32 mouse cellular contexts compared by ENCODE assay signal in the genomic region with DNA sequence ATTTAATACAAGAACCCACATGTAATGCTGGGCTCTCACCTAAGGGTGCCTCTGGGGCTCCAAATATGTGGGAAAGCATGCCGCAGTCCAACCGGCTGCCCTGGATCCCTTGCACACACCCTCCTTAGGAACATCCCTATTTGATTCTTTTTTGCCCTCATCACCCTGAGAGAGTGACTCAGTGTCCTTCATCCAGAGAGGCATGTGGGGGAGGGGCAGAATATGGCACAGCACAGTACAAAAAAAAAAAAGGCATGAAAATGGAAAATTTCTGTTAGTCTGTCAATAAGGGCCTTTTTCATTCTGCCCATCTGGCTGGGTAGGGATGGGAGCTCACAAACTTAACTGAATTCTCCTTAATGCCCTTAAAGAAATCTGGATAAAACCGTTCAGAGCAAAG. TPM values are rescaled to one million over a fixed set of nuclear protein-coding genes. Genes with fewer than 3 reads are reported as not detected.
DNase-seq lines count a peak whose midpoint lies in the region; ATAC-seq lines count a peak whose summit lies in the region.
"Had no signal": no experiment of that assay in that cellular context is flagged by ENCODE, and none has a peak within 500 bp of the region (broad histone marks: within the 10 kb centered on the region; RNA-seq: fewer than 3 reads in every experiment).

No protein-coding gene starts in this region.

- H3K4me3 ChIP-seq in heart, embryonic 12.5 days: no peak overlapping the region
- H3K4me3 ChIP-seq: forebrain, embryonic 10.5 days; forebrain, embryonic 13.5 days; gastrocnemius, adult 2 months; heart, embryonic 15.5 days; hindbrain, embryonic 10.5 days had no signal

- no peak overlapping the region for H3K4me2 ChIP-seq in heart, embryonic 12.5 days
- H3K4me2 ChIP-seq: forebrain, embryonic 13.5 days; heart, embryonic 11.5 days; heart, embryonic 15.5 days; hindbrain, embryonic 14.5 days had no signal

- no peaks in the 10 kb centered on the region for H3K36me3 ChIP-seq in heart, embryonic 12.5 days
- H3K36me3 ChIP-seq: forebrain, embryonic 10.5 days; heart, embryonic 15.5 days; hindbrain, embryonic 10.5 days had no signal

- H3K9ac ChIP-seq in heart, embryonic 12.5 days: no peak overlapping the region
- H3K9ac ChIP-seq: forebrain, embryonic 13.5 days; heart, embryonic 15.5 days; hindbrain, embryonic 14.5 days had no signal

- H3K4me1 ChIP-seq in heart, embryonic 12.5 days (replicated peaks): no peaks in the 10 kb centered on the region
- H3K4me1 ChIP-seq: forebrain, embryonic 10.5 days; forebrain, embryonic 13.5 days; heart, embryonic 15.5 days; hindbrain, embryonic 10.5 days had no signal

- no peak overlapping the region for H3K27ac ChIP-seq in heart, embryonic 12.5 days (ENCODE audit: poor library complexity, severe bottlenecking)
- H3K27ac ChIP-seq: forebrain, embryonic 10.5 days; forebrain, embryonic 13.5 days; gastrocnemius, adult 2 months; heart, embryonic 15.5 days; hindbrain, embryonic 10.5 days; hindbrain, embryonic 14.5 days; hindbrain, postnatal 0 days had no signal

- DNase-seq in 3T3-L1 (ENCODE audit: low read depth, low spot score) (peak; percentile 27), NIH3T3 (ENCODE audit: low read depth) (peak; percentile 25)
- DNase-seq in adrenal gland, adult 8-10 months: peak; percentile 65
- peak; percentile 54 for DNase-seq in adrenal gland, postnatal 25 days
- no peak for DNase-seq in kidney, postnatal 4 days
- DNase-seq in embryo, embryonic 10.5 days (ENCODE audit: low spot score): no peak
- no peak for DNase-seq in embryo, embryonic 9.5 days (ENCODE audit: extremely low spot score)
- DNase-seq: cerebellum, adult 11 months; cerebellum, adult 2 months; cerebellum, adult 9-11 months; cerebellum, postnatal 25 days; embryo, embryonic 11 days; gastrocnemius, adult 2 months; gastrocnemius, postnatal 14 days; heart, postnatal 10 days; heart, postnatal 36 days; kidney, adult 18-20 months had no signal

- H3K27me3 ChIP-seq in heart, embryonic 12.5 days (replicated peaks): no peaks in the 10 kb centered on the region
- H3K27me3 ChIP-seq: forebrain, embryonic 13.5 days; heart, embryonic 15.5 days had no signal

- WGBS in heart, embryonic 12.5 days: 82% methylated on average over 3 of the region's 3 CpGs

- no peak for ATAC-seq in heart, embryonic 12.5 days (ENCODE audit: insufficient number of reproducible peaks, low FRiP score)
- ATAC-seq: forebrain, embryonic 13.5 days; forebrain, embryonic 16.5 days; hindbrain, postnatal 0 days; inflammation-experienced regulatory T-cells, adult 6 months; intestine, embryonic 16.5 days; Patski had no signal

- H3K9me3 ChIP-seq in heart, embryonic 12.5 days (replicated peaks): 0 out of 2 replicates have a peak, but pooled peaks cover 1% of the 10 kb centered on the region
- H3K9me3 ChIP-seq: forebrain, embryonic 10.5 days; forebrain, embryonic 13.5 days; heart, embryonic 15.5 days; hindbrain, embryonic 10.5 days had no signal

RNA-seq across cellular contexts. Expression of a gene that starts 8.0 kb away (rescaled TPM):
- total RNA-seq in adrenal gland, adult 8-10 months (2022): 10 to 100 TPM; 55.1 to 93.1 (median 78.1) TPM
- 59.6 and 88.3 TPM in 2 replicates for total RNA-seq in adrenal gland, postnatal 25 days (2021)
- polyA plus RNA-seq in heart, embryonic 12.5 days (2016; fragmentation: Nextera tagmentation; extraction: Ambion mirVana): 8.2 and 8.7 TPM in 2 replicates

RNA-seq across cellular contexts. Expression of a gene that starts 36.1 kb away (rescaled TPM):
- 1 to 10 TPM in 3 of 4 experiments, under 1 TPM in 1; 0.81 to 2.0 (median 1.7) TPM for total RNA-seq in adrenal gland, adult 8-10 months (2022)
- total RNA-seq in adrenal gland, postnatal 25 days (2021): 1.4 TPM in 1 of 2 replicates, not detected in the other
- polyA plus RNA-seq in heart, embryonic 12.5 days (2016; fragmentation: Nextera tagmentation; extraction: Ambion mirVana): 3.2 and 3.7 TPM in 2 replicates
- total RNA-seq: common myeloid progenitor, adult 5-6 weeks; gastrocnemius, adult 2 months; gastrocnemius, postnatal 14 days; heart, adult 8-10 months; heart, postnatal 36 days had no signal
- polyA plus RNA-seq: embryonic facial prominence, embryonic 11.5 days; inflammation-experienced regulatory T-cells, adult 6 months; intestine, embryonic 16.5 days had no signal

Comparison
In these comparisons a context has a peak if more than half of its experiments do, and no peak if none do; other contexts are left out.
1. DNase-seq: peak in 3T3-L1 (single experiment), NIH3T3 (single experiment), adrenal gland, adult 8-10 months (single experiment) and adrenal gland, postnatal 25 days (single experiment); none in kidney, postnatal 4 days (0 of 2), embryo, embryonic 10.5 days (single experiment) and embryo, embryonic 9.5 days (single experiment).